Mouse (Mus musculus): ENCODE results near the gene Ltbp3. TPM values are rescaled to one million over a fixed set of nuclear protein-coding genes. Genes with fewer than 3 reads are reported as not detected.

Ltbp3 gene
- 10.5 and 13.4 TPM in 2 replicates for polyA plus RNA-seq (2011; ENCODE audit: insufficient read depth, insufficient read length, low replicate concordance, missing spikeins)

DNA sequence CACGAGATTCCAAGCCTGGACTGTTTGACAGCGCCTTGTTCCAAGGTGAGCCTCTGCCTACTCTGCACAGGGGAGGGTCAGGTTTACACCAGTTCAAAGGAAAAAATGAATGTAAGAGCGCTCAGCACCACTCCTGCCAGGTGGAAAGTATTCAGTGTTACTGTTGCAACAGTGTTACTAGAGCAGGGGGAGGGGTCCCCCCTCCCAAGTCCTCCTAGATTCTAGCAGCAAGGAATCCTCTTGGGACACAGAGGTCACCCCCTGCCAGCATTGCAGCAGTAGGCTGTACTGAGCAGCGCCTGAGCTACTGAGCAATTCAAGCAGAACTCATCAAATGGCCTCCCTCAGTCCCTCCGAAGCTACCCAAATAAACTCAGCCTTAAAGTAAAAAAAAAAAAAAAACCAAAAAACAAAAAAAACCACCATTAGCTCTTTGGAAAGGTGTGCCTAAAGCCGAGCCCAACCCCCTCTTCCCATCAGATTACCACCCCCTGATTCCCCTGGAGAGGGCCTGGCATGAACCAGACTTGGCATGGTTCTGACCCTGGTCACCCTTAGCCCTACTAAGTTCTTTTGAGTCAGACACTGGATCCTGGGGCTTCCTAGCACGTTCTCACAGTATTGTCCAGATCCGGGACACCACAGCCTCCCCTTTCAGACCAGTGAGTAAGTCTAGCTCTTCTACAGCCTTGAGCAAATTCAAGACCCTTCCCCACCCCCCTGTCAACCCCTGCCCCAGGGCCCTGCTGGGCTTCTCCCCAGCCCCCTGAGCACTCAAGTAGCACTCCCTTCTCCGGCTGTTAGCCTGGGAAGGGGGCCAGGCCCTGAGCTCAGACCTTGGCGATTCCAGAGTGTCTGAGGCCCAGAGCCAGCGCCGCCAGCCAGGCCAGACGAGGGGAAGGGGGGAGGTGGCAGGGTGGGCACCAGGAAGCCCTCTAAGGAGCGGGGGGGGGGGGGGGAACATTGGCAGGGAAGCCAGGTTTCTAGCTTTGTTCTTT is at the start of gene Ltbp3:
Ltbp3 (plus strand) TSS at position 585 of the 998 bp plus-strand sequence.
- peak within 1 kb of the TSS; percentile 4; the same call in 1 of the 2 replicates for H3K27ac ChIP-seq (ENCODE audit: control insufficient read depth, insufficient read depth, low read depth, low read length, poor library complexity)
- no peak within 1 kb of the TSS for H3K4me3 ChIP-seq (replicated peaks; ENCODE audit: control insufficient read depth, low read depth, low read length)
- TF ChIP-seq CTCF (IDR thresholded peaks at IDR 0.05; ENCODE audit: control insufficient read depth, insufficient read depth, low read length) (no peak), POLR2A (IDR thresholded peaks at IDR 0.05; ENCODE audit: borderline replicate concordance, control insufficient read depth, low read depth, low read length) (no peak)
- whole genome bisulfite sequencing, result 67% methylated on average over 14 of the region's 14 CpGs
- no peaks in the 10 kb centered on the region for H3K4me1 ChIP-seq (ENCODE audit: control insufficient read depth, insufficient read depth, low read length)

DNA sequence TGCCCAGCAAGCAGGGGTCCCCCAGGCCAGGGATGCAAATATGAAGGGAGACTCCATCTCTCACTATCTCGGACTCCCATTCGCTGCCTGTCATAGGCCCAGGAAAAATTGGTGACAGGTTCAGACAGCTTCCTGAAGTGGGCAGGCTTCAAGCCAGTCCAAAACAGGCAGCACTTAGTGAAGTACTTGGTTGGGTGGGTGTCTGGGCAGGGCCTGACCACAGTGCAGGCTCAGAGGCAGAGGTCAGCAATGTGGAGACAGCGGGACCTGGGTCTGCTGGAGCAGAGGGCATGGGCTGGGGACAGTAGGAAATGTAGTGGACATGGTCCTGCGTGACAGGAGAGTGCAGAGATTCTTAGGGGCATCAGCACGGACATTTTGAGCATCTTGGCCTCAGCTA is 49.1 kb upstream of the Ltbp3 start:
- Histone ChIP-seq H3K4me3 (replicated peaks; ENCODE audit: control insufficient read depth, low read depth, low read length) (peak overlapping the region; percentile 84), H3K27ac (ENCODE audit: control insufficient read depth, insufficient read depth, low read depth, low read length, poor library complexity) (peak overlapping the region; percentile 44), H3K4me1 (ENCODE audit: control insufficient read depth, insufficient read depth, low read length) (peaks cover 2% of the 10 kb centered on the region; the same call in 1 of the 2 replicates)
- 44% methylated on average over 5 of the region's 5 CpGs for WGBS
- TF ChIP-seq POLR2A (IDR thresholded peaks at IDR 0.05; ENCODE audit: borderline replicate concordance, control insufficient read depth, low read depth, low read length) (no peak), CTCF (IDR thresholded peaks at IDR 0.05; ENCODE audit: control insufficient read depth, insufficient read depth, low read length) (no peak)

DNA sequence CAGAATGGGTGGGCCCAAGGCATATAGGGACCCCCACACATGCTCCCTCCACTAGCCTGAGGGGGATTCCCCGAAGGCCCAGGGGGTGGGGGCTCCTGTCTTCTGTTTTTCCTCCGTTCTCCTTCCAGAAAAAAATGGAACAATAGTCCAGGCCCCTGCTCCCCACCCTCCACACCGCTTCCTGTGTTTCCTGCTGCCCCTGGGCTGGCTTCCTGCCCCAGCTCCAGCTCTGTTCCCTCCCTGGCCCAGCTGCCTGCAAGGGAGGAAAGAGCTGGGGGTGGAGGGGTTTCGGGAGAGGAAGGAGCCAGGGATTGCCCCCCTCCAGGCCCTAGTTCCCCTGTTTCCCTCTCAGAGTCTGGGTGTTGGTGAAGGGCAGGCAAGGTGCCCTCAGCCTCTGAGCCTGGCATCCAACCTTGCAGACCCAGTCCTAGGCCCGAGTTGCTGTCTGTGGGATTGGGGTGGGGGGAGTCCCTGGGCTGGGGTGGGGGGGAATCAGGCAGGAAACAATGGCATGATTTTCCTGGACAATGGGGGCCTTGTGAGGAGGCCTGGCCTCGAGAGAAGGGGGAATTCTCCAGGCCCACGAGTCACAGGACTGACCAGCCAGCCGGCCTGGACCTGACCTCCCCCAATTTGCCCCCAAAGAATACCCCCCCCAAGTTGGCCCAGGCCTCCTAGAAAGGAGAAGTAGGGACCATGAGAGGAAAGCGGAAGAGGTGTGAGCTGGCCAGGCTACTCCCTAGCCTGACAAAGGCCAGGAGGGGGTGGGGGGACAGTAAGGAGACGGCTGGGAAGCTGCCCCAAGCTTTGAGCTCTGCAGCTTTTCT is 48.4 kb upstream of the Ltbp3 start:
- TF ChIP-seq POLR2A (IDR thresholded peaks at IDR 0.05; ENCODE audit: borderline replicate concordance, control insufficient read depth, low read depth, low read length), result 0 out of 2 replicates have a peak, but pooled peaks have one; percentile 3
- no peak for TF ChIP-seq CTCF (IDR thresholded peaks at IDR 0.05; ENCODE audit: control insufficient read depth, insufficient read depth, low read length)
- peaks cover 2% of the 10 kb centered on the region; the same call in 1 of the 2 replicates for H3K4me1 ChIP-seq (ENCODE audit: control insufficient read depth, insufficient read depth, low read length)

DNA sequence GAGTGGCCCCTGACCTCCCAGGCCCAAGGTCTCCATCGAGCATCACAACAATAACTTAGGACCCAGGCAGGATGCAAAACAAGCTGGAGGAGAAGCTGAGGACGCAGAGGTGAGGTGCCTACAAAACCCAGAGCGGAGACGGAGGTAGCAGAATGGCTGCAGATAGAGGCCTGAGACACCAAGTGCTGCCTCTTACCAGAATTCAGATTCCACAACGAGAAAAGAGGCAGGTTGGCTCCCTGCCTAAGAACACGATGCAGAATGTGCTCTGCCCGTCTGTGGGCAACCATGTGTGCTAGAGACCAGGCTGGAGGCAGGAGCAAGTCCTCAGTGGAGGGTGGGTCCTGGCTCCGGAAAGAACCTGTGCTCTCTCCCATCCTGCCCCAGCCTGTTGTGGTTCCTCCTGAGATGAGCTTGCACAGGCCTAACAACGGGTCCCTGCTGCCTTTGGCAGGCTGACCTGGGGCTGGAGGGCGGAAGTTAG is 47.7 kb upstream of the Ltbp3 start:
- no peak for TF ChIP-seq POLR2A (IDR thresholded peaks at IDR 0.05; ENCODE audit: borderline replicate concordance, control insufficient read depth, low read depth, low read length)
- TF ChIP-seq CTCF (IDR thresholded peaks at IDR 0.05; ENCODE audit: control insufficient read depth, insufficient read depth, low read length), result no peak
- Histone ChIP-seq H3K4me3 (replicated peaks; ENCODE audit: control insufficient read depth, low read depth, low read length) (peak overlapping the region; percentile 84), H3K4me1 (ENCODE audit: control insufficient read depth, insufficient read depth, low read length) (no peaks in the 10 kb centered on the region; the same call in 1 of the 2 replicates), H3K27ac (ENCODE audit: control insufficient read depth, insufficient read depth, low read depth, low read length, poor library complexity) (peak overlapping the region; percentile 56)
- WGBS, result 31% methylated on average over 10 of the region's 10 CpGs

More for the DNA sequence above, 48.4 kb upstream of the Ltbp3 start:
- H3K27ac ChIP-seq (ENCODE audit: control insufficient read depth, insufficient read depth, low read depth, low read length, poor library complexity), result peak overlapping the region; percentile 56
- WGBS, result 16% methylated on average over 10 of the region's 10 CpGs
- H3K4me3 ChIP-seq (replicated peaks; ENCODE audit: control insufficient read depth, low read depth, low read length), result peak overlapping the region; percentile 84

DNA sequence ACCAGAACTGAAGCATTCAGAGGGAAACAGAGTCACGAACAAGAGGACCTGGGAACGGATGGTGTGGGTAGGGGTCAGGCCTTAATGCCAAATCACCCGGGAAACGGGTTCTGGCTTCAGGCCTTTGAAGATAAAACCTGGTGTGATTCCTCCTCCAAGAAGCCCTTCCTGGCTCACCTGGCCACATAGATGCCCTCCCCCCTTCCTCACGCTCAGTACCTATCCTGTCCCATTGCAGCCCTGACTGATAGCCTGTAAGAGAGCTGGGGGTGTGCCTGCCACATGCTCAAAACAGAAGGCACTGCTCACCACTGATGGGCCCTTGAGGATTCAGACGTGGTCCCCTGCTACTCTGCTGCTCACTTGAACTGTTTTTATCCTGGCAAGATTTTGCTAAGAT is 46.9 kb upstream of the Ltbp3 start:
- no peak overlapping the region for H3K27ac ChIP-seq (ENCODE audit: control insufficient read depth, insufficient read depth, low read depth, low read length, poor library complexity)
- TF ChIP-seq POLR2A (IDR thresholded peaks at IDR 0.05; ENCODE audit: borderline replicate concordance, control insufficient read depth, low read depth, low read length) (no peak), CTCF (IDR thresholded peaks at IDR 0.05; ENCODE audit: control insufficient read depth, insufficient read depth, low read length) (no peak)
- peak overlapping the region; percentile 84 for H3K4me3 ChIP-seq (replicated peaks; ENCODE audit: control insufficient read depth, low read depth, low read length)
- no peaks in the 10 kb centered on the region; the same call in 1 of the 2 replicates for H3K4me1 ChIP-seq (ENCODE audit: control insufficient read depth, insufficient read depth, low read length)
- WGBS, result 83% methylated on average over 6 of the region's 6 CpGs

DNA sequence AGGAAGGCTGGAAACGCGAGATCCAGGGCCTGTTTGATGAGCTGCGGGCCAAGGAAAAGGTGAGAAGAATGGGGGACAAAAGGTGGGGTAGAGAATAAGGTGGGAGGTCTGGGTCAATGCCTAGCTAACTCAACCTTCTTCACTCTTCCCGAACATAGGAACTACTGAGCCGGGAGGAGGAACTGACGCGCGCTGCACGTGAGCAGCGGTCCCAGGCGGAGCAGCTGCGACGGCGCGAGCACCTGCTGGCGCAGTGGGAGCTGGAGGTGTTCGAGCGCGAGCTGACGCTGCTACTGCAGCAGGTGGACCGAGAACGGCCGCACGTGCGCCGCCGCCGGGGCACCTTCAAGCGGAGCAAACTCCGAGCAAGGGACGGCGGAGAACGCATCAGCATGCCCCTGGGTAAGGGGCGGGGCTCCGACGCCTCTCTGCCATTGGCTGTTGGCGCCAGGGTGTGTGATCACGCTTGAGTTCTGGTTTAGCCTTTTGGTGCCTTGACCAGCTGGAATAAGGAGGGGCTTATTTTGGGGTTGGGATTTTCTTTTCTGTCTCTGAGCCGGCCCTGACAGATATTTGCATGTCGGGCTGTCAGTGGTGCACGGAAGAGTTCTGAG is 44.7 kb upstream of the Ltbp3 start:
- no peak overlapping the region for H3K27ac ChIP-seq (ENCODE audit: control insufficient read depth, insufficient read depth, low read depth, low read length, poor library complexity)
- WGBS, result 94% methylated on average over 41 of the region's 41 CpGs
- H3K4me3 ChIP-seq (replicated peaks; ENCODE audit: control insufficient read depth, low read depth, low read length), result no peak overlapping the region
- no peak; the same call in 1 of the 2 replicates for TF ChIP-seq POLR2A (IDR thresholded peaks at IDR 0.05; ENCODE audit: borderline replicate concordance, control insufficient read depth, low read depth, low read length)
- no peak for TF ChIP-seq CTCF (IDR thresholded peaks at IDR 0.05; ENCODE audit: control insufficient read depth, insufficient read depth, low read length)
- H3K4me1 ChIP-seq (ENCODE audit: control insufficient read depth, insufficient read depth, low read length), result no peaks in the 10 kb centered on the region; the same call in 1 of the 2 replicates

DNA sequence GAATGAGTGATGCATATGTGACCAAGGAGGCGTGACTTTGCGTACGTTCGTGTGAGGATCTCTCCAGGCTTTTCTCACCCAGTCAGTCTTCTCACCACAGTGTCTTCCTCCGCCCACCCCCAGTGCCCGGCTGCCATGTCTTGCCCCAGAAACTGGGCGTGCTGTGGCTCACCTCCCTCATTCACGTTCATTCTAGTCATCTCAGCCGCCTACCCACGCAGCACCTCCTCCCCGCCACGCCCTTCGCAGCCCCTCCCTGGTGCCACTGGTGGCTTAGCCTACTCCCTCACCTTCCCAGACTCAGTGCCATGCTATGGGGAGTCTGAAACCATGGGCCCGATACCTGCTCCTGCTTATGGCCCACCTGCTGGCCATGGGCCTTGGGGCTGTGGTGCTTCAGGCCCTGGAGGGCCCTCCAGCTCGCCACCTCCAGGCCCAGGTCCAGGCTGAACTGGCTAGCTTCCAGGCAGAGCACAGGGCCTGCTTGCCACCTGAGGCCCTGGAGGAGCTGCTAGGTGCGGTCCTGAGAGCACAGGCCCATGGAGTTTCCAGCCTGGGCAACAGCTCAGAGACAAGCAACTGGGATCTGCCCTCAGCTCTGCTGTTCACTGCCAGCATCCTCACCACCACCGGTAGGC is 36.4 kb upstream of the Ltbp3 start, which contains the start of gene Kcnk7:
Kcnk7 (plus strand) TSS at position 205 of the 638 bp plus-strand sequence.
- H3K27ac ChIP-seq (ENCODE audit: control insufficient read depth, insufficient read depth, low read depth, low read length, poor library complexity), result peak within 1 kb of the TSS; percentile 37
- WGBS, result 66% methylated on average over 17 of the region's 17 CpGs
- peaks cover 6% of the 10 kb centered on the region for H3K4me1 ChIP-seq (ENCODE audit: control insufficient read depth, insufficient read depth, low read length)
- no peak for TF ChIP-seq CTCF (IDR thresholded peaks at IDR 0.05; ENCODE audit: control insufficient read depth, insufficient read depth, low read length)
- TF ChIP-seq POLR2A (IDR thresholded peaks at IDR 0.05; ENCODE audit: borderline replicate concordance, control insufficient read depth, low read depth, low read length), result no peak
- H3K4me3 ChIP-seq (replicated peaks; ENCODE audit: control insufficient read depth, low read depth, low read length), result no peak within 1 kb of the TSS
